Mouse (Mus musculus): ENCODE measurements around the gene 2310007B03Rik. TPM values are rescaled to one million over a fixed set of nuclear protein-coding genes. Genes with fewer than 3 reads are reported as not detected.
A peak's percentile ranks its signal among the peaks of the same experiment; 100 is the strongest.

The 2310007B03Rik gene
- polyA plus RNA-seq, 1 experiment from 2014 or later: 0.42 TPM

GRCm38 (mm10) chr1:93165447-93165846 lies 4.7 kb upstream of the 2310007B03Rik start:
- Histone ChIP-seq H3K4me3 (ENCODE audit: low read length) (no peak overlapping the region), H3K27ac (ENCODE audit: low read depth, low read length) (no peak overlapping the region), H3K9me3 (ENCODE audit: control insufficient read depth, low read length) (no peaks in the 10 kb centered on the region), H3K4me1 (ENCODE audit: control insufficient read depth, insufficient read depth, low read length) (0 out of 2 replicates have a peak, but pooled peaks cover 3% of the 10 kb centered on the region), H3K27me3 (ENCODE audit: control insufficient read depth, insufficient read depth, low read length) (no peaks in the 10 kb centered on the region), H3K36me3 (ENCODE audit: control insufficient read depth, insufficient read depth, low read length) (no peaks in the 10 kb centered on the region), H3K9ac (ENCODE audit: low read depth, low read length) (no peak overlapping the region), H3K4me2 (replicated peaks; ENCODE audit: low read depth, low read length) (no peak overlapping the region)
- 82% methylated on average over 9 of the region's 9 CpGs for WGBS
- no peak for ATAC-seq (ENCODE audit: low FRiP score, low TSS enrichment)

GRCm38 (mm10) chr1:93162588-93162987 lies 1.8 kb upstream of the 2310007B03Rik start:
- H3K4me1 ChIP-seq (ENCODE audit: control insufficient read depth, insufficient read depth, low read length): 0 out of 2 replicates have a peak, but pooled peaks cover 6% of the 10 kb centered on the region
- no peaks in the 10 kb centered on the region for H3K27me3 ChIP-seq (ENCODE audit: control insufficient read depth, insufficient read depth, low read length)
- no peak for ATAC-seq (ENCODE audit: low FRiP score, low TSS enrichment)
- no peak overlapping the region for H3K9ac ChIP-seq (ENCODE audit: low read depth, low read length)
- 86% methylated on average over 7 of the region's 7 CpGs for WGBS
- H3K4me2 ChIP-seq (replicated peaks; ENCODE audit: low read depth, low read length): no peak overlapping the region
- no peaks in the 10 kb centered on the region for H3K9me3 ChIP-seq (ENCODE audit: control insufficient read depth, low read length)
- no peak overlapping the region for H3K4me3 ChIP-seq (ENCODE audit: low read length)
- no peak overlapping the region for H3K27ac ChIP-seq (ENCODE audit: low read depth, low read length)
- no peaks in the 10 kb centered on the region for H3K36me3 ChIP-seq (ENCODE audit: control insufficient read depth, insufficient read depth, low read length)

GRCm38 (mm10) chr1:93161921-93162320 lies 1.2 kb upstream of the 2310007B03Rik start:
- WGBS: 80% methylated on average over 10 of the region's 10 CpGs
- no peak overlapping the region for H3K4me3 ChIP-seq (ENCODE audit: low read length)
- H3K4me1 ChIP-seq (ENCODE audit: control insufficient read depth, insufficient read depth, low read length): 0 out of 2 replicates have a peak, but pooled peaks cover 6% of the 10 kb centered on the region
- no peaks in the 10 kb centered on the region for H3K9me3 ChIP-seq (ENCODE audit: control insufficient read depth, low read length)
- no peak overlapping the region for H3K27ac ChIP-seq (ENCODE audit: low read depth, low read length)
- no peak overlapping the region for H3K9ac ChIP-seq (ENCODE audit: low read depth, low read length)
- no peaks in the 10 kb centered on the region for H3K36me3 ChIP-seq (ENCODE audit: control insufficient read depth, insufficient read depth, low read length)
- H3K4me2 ChIP-seq (replicated peaks; ENCODE audit: low read depth, low read length): no peak overlapping the region
- no peak for ATAC-seq (ENCODE audit: low FRiP score, low TSS enrichment)
- no peaks in the 10 kb centered on the region for H3K27me3 ChIP-seq (ENCODE audit: control insufficient read depth, insufficient read depth, low read length)

GRCm38 (mm10) chr1:93161350-93161749 lies 602 bp upstream of the 2310007B03Rik start:
- Histone ChIP-seq H3K36me3 (ENCODE audit: control insufficient read depth, insufficient read depth, low read length) (no peaks in the 10 kb centered on the region), H3K4me2 (replicated peaks; ENCODE audit: low read depth, low read length) (no peak overlapping the region), H3K27me3 (ENCODE audit: control insufficient read depth, insufficient read depth, low read length) (no peaks in the 10 kb centered on the region), H3K4me3 (ENCODE audit: low read length) (no peak overlapping the region), H3K27ac (ENCODE audit: low read depth, low read length) (no peak overlapping the region), H3K4me1 (ENCODE audit: control insufficient read depth, insufficient read depth, low read length) (0 out of 2 replicates have a peak, but pooled peaks cover 6% of the 10 kb centered on the region), H3K9ac (ENCODE audit: low read depth, low read length) (no peak overlapping the region), H3K9me3 (ENCODE audit: control insufficient read depth, low read length) (no peaks in the 10 kb centered on the region)
- ATAC-seq (ENCODE audit: low FRiP score, low TSS enrichment): no peak
- WGBS: 72% methylated on average over 8 of the region's 8 CpGs

- Histone ChIP-seq H3K27ac (ENCODE audit: low read depth, low read length) (no peak overlapping the region), H3K4me2 (replicated peaks; ENCODE audit: low read depth, low read length) (no peak overlapping the region), H3K9ac (ENCODE audit: low read depth, low read length) (peak overlapping the region; percentile 12; the same call in 1 of the 2 replicates), H3K4me3 (ENCODE audit: low read length) (no peak overlapping the region), H3K4me1 (ENCODE audit: control insufficient read depth, insufficient read depth, low read length) (0 out of 2 replicates have a peak, but pooled peaks cover 6% of the 10 kb centered on the region), H3K36me3 (ENCODE audit: control insufficient read depth, insufficient read depth, low read length) (no peaks in the 10 kb centered on the region), H3K27me3 (ENCODE audit: control insufficient read depth, insufficient read depth, low read length) (no peaks in the 10 kb centered on the region), H3K9me3 (ENCODE audit: control insufficient read depth, low read length) (no peaks in the 10 kb centered on the region)
- no peak for ATAC-seq (ENCODE audit: low FRiP score, low TSS enrichment)
- 75% methylated on average over 21 of the region's 21 CpGs for WGBS
Measured at GRCm38 (mm10) chr1:93159566-93160500, 915 bp downstream of the 2310007B03Rik start.

- Histone ChIP-seq H3K4me2 (replicated peaks; ENCODE audit: low read depth, low read length) (no peak overlapping the region), H3K36me3 (ENCODE audit: control insufficient read depth, insufficient read depth, low read length) (no peaks in the 10 kb centered on the region), H3K9me3 (ENCODE audit: control insufficient read depth, low read length) (no peaks in the 10 kb centered on the region), H3K9ac (ENCODE audit: low read depth, low read length) (no peak overlapping the region), H3K27ac (ENCODE audit: low read depth, low read length) (no peak overlapping the region), H3K4me1 (ENCODE audit: control insufficient read depth, insufficient read depth, low read length) (0 out of 2 replicates have a peak, but pooled peaks cover 6% of the 10 kb centered on the region), H3K27me3 (ENCODE audit: control insufficient read depth, insufficient read depth, low read length) (no peaks in the 10 kb centered on the region), H3K4me3 (ENCODE audit: low read length) (no peak overlapping the region)
- ATAC-seq (ENCODE audit: low FRiP score, low TSS enrichment): no peak
- 78% methylated on average over 8 of the region's 8 CpGs for WGBS
Measured at GRCm38 (mm10) chr1:93158916-93159315, 1.8 kb downstream of the 2310007B03Rik start.

- Histone ChIP-seq H3K4me3 (ENCODE audit: low read length) (no peak overlapping the region), H3K9me3 (ENCODE audit: control insufficient read depth, low read length) (no peaks in the 10 kb centered on the region), H3K9ac (ENCODE audit: low read depth, low read length) (no peak overlapping the region), H3K4me1 (ENCODE audit: control insufficient read depth, insufficient read depth, low read length) (0 out of 2 replicates have a peak, but pooled peaks cover 6% of the 10 kb centered on the region), H3K36me3 (ENCODE audit: control insufficient read depth, insufficient read depth, low read length) (no peaks in the 10 kb centered on the region), H3K27ac (ENCODE audit: low read depth, low read length) (no peak overlapping the region), H3K4me2 (replicated peaks; ENCODE audit: low read depth, low read length) (no peak overlapping the region), H3K27me3 (ENCODE audit: control insufficient read depth, insufficient read depth, low read length) (no peaks in the 10 kb centered on the region)
- no peak for ATAC-seq (ENCODE audit: low FRiP score, low TSS enrichment)
- WGBS: 81% methylated on average over 4 of the region's 4 CpGs
Measured at GRCm38 (mm10) chr1:93157566-93157965, 3.2 kb downstream of the 2310007B03Rik start.

- Histone ChIP-seq H3K27me3 (ENCODE audit: control insufficient read depth, insufficient read depth, low read length) (no peaks in the 10 kb centered on the region), H3K9me3 (ENCODE audit: control insufficient read depth, low read length) (no peaks in the 10 kb centered on the region), H3K36me3 (ENCODE audit: control insufficient read depth, insufficient read depth, low read length) (no peaks in the 10 kb centered on the region), H3K4me1 (ENCODE audit: control insufficient read depth, insufficient read depth, low read length) (no peaks in the 10 kb centered on the region), H3K27ac (ENCODE audit: low read depth, low read length) (no peak overlapping the region), H3K4me2 (replicated peaks; ENCODE audit: low read depth, low read length) (no peak overlapping the region), H3K4me3 (ENCODE audit: low read length) (no peak overlapping the region), H3K9ac (ENCODE audit: low read depth, low read length) (no peak overlapping the region)
- 81% methylated on average over 2 of the region's 2 CpGs for WGBS
- no peak for ATAC-seq (ENCODE audit: low FRiP score, low TSS enrichment)
Measured at GRCm38 (mm10) chr1:93150907-93151661, 9.7 kb downstream of the 2310007B03Rik start.
